Mouse (Mus musculus) lung, postnatal 0 days (tissue): ENCODE measurements around the gene Smim13. TPM values are rescaled to one million over a fixed set of nuclear protein-coding genes. Genes with fewer than 3 reads are reported as not detected.

Source experiments
- ATAC-seq: fragments of 200-750 bp; cut with Nextera tagmentation; 2 replicates; pipeline ENCODE4 v1.8.0; 2017; ENCODE audit warnings: moderate library complexity
- DNase-seq: peaks from one replicate; pipeline ENCODE4 v3.0.0-alpha.2; 2016; ENCODE audit warnings: low spot score
- H3K27ac ChIP-seq: fragments of 300-500 bp; sonication (generic); 2 replicates; pipeline ENCODE4 v1.5.1; 2014; ENCODE audit warnings: antibody characterized with exemption, mild to moderate bottlenecking, low read length, mixed read lengths
- H3K27me3 ChIP-seq: fragments of 300-500 bp; sonication (generic); replicated peaks from 2 replicates; pipeline ENCODE4 v1.6.1; 2014; ENCODE audit warnings: low read length, mixed read lengths; ENCODE audit not compliant: insufficient read depth
- H3K36me3 ChIP-seq: fragments of 300-500 bp; sonication (generic); 2 replicates; pipeline ENCODE4 v1.6.1; 2014; ENCODE audit warnings: low read length, mixed read lengths; ENCODE audit not compliant: insufficient read depth
- H3K4me1 ChIP-seq: fragments of 300-500 bp; sonication (generic); 2 replicates; pipeline ENCODE4 v1.6.1; 2014; ENCODE audit warnings: antibody characterized with exemption, low read depth, low read length, mixed read lengths; ENCODE audit not compliant: insufficient read depth
- H3K4me2 ChIP-seq: fragments of 300-500 bp; sonication (generic); replicated peaks from 2 replicates; pipeline ENCODE4 v1.6.1; 2014; ENCODE audit warnings: low read depth, mild to moderate bottlenecking, low read length, moderate library complexity, mixed read lengths
- H3K4me3 ChIP-seq: fragments of 300-500 bp; sonication (generic); 2 replicates; pipeline ENCODE4 v1.5.1; 2014; ENCODE audit warnings: low read depth, low read length
- H3K9ac ChIP-seq: fragments of 300-500 bp; sonication (generic); replicated peaks from 2 replicates; pipeline ENCODE4 v1.6.1; 2014; ENCODE audit warnings: low read depth, mild to moderate bottlenecking
- H3K9me3 ChIP-seq: fragments of 300-500 bp; sonication (generic); 2 replicates; pipeline ENCODE4 v1.6.1; 2016; ENCODE audit warnings: low read length, mixed read lengths
- CTCF ChIP-seq: IDR thresholded peaks from 2 replicates; pipeline ENCODE4 v1.5.1; 2016; ENCODE audit warnings: antibody characterized with exemption, mild to moderate bottlenecking
- EP300 ChIP-seq: IDR thresholded peaks from 2 replicates; pipeline ENCODE4 v1.6.1; 2016; ENCODE audit warnings: antibody characterized with exemption, mild to moderate bottlenecking, control low read depth
- WGBS: fragments of 180-500 bp; shearing (Covaris S2); extraction: QIAGEN DNeasy Blood & Tissue Kit; methylation state at CpG from one replicate; pipeline ENCODE4 v1.1.7; 2014; 5-methylcytosine and 5-hydroxymethylcytosine counted together
- polyA plus RNA-seq: library from polyadenylated mRNA; unstranded; fragments of >200 nt; fragmentation: Nextera tagmentation; extraction: Ambion mirVana; gene quantifications from 2 replicates; pipeline ENCODE4 v1.2.1, GENCODE M21; 2015

Smim13 gene
- polyA plus RNA-seq, 1 experiment from 2014 or later, result 8.2 TPM

- DNase-seq, result no peak
- no peak for TF ChIP-seq CTCF
- no peak for TF ChIP-seq EP300
Observed at GRCm38 (mm10) chr13:41233241-41233640, 16.4 kb upstream of the Smim13 start.

DNA sequence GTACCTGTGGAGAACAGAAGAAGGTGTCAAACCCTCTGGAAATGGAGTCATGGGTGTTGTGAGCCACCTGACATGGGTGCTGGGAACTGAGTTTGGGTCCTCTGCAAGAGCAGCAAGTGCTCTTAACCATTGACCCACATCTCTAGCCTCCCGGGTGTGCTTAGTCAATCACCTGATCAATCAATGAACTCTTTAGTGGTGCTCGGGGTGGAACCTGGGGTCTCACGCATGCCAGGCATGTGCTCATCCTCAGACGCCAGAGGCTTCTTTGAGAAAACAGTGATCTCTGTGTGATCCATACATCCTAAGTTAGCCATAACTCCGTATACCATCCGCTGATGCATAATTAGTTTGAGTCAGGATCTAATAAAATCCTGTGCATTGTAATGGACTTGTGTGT, 14.5 kb upstream of the Smim13 start:
- Histone ChIP-seq H3K4me3 (no peak overlapping the region), H3K9me3 (no peaks in the 10 kb centered on the region), H3K27ac (no peak overlapping the region), H3K36me3 (no peaks in the 10 kb centered on the region), H3K27me3 (no peaks in the 10 kb centered on the region), H3K4me2 (no peak overlapping the region), H3K9ac (no peak overlapping the region), H3K4me1 (no peaks in the 10 kb centered on the region)
- TF ChIP-seq CTCF (no peak), EP300 (no peak)
- DNase-seq, result no peak
- 79% methylated on average over 6 of the region's 6 CpGs for WGBS
- ATAC-seq, result no peak

More at GRCm38 (mm10) chr13:41233241-41233640, 16.4 kb upstream of the Smim13 start:
- no peak overlapping the region for H3K4me3 ChIP-seq
- H3K4me2 ChIP-seq, result no peak overlapping the region
- no peak overlapping the region for H3K9ac ChIP-seq
- no peaks in the 10 kb centered on the region for H3K36me3 ChIP-seq
- no peaks in the 10 kb centered on the region for H3K9me3 ChIP-seq
- 77% methylated on average over 7 of the region's 7 CpGs for WGBS
- H3K27me3 ChIP-seq, result no peaks in the 10 kb centered on the region
- no peak for ATAC-seq
- H3K27ac ChIP-seq, result no peak overlapping the region
- H3K4me1 ChIP-seq, result no peaks in the 10 kb centered on the region

DNA sequence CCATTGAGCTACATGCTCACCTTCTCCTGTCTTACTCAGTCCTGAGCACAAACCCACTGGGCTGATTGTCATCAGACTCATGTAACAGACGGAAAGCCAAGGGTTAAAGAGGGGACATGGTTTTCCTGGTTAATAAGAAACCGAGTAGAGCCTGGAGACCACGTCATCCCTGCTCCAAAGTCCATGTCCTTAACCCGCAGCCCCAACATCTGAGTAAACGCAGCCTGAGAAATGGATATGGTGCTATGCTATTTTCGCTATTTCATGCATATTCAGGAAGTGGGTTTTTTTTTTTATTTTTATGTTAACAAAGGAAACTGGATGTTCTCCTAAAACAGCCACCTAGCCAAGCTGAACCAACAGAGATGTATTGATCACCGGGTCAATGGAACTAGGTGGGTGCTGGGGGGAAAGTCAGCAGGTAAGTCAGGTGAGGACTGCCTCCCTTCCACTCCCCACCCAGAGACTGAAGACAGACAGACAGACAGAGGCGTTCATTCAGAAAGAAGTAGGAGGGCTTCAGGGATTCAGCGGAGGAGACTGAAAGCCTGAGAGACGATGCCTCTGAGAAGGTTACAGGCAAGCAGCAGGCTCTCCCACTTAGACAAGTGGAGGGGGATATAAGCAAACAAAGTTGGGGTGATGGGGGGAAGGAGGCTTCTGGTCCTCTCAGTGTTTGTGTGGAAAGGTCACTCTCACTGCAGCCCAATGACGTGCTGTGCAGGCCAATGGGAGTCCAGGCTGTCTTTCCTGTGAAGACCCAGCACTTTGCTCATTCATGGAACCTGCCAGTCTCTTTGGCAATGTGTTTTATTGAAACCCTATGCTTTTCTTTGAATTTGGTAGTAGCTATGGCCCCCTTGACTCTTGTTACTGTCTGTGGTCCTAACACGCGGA, 13.6 kb upstream of the Smim13 start:
- Histone ChIP-seq H3K36me3 (no peaks in the 10 kb centered on the region), H3K9ac (no peak overlapping the region), H3K27me3 (no peaks in the 10 kb centered on the region), H3K4me2 (no peak overlapping the region), H3K27ac (no peak overlapping the region), H3K9me3 (no peaks in the 10 kb centered on the region), H3K4me3 (no peak overlapping the region), H3K4me1 (no peaks in the 10 kb centered on the region)
- WGBS, result 44% methylated on average over 13 of the region's 13 CpGs
- no peak for TF ChIP-seq CTCF
- TF ChIP-seq EP300, result no peak
- DNase-seq, result no peak
- no peak for ATAC-seq

- H3K36me3 ChIP-seq, result no peaks in the 10 kb centered on the region
- no peaks in the 10 kb centered on the region for H3K4me1 ChIP-seq
- H3K9me3 ChIP-seq, result no peaks in the 10 kb centered on the region
- H3K9ac ChIP-seq, result no peak overlapping the region
- 64% methylated on average over 10 of the region's 10 CpGs for WGBS
- no peak overlapping the region for H3K27ac ChIP-seq
- no peak overlapping the region for H3K4me3 ChIP-seq
- no peak for DNase-seq
- H3K27me3 ChIP-seq, result no peaks in the 10 kb centered on the region
- no peak overlapping the region for H3K4me2 ChIP-seq
- no peak for ATAC-seq
- TF ChIP-seq CTCF (no peak), EP300 (no peak)
Observed at GRCm38 (mm10) chr13:41238035-41238804, 11.4 kb upstream of the Smim13 start.

DNA sequence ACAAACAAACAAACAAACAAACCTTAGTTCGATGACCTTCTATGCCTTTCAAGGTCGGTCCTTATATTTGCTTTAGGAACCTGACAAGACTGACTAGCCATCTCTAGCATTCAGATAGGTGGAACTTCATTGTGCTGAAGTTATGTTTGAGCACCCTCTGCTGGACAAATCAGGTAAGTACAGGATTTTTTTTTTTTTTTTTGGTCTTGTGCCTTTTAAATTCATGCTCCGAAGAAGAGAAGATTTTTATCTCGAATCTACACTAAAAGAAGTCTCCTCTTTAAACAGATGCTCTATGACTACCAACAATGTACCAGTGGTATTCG, 10.9 kb upstream of the Smim13 start:
- TF ChIP-seq EP300 (no peak), CTCF (peak; percentile 88)
- DNase-seq (peak; percentile 72), ATAC-seq (no peak)
- Histone ChIP-seq H3K27me3 (no peaks in the 10 kb centered on the region), H3K4me1 (no peaks in the 10 kb centered on the region), H3K9me3 (no peaks in the 10 kb centered on the region), H3K4me3 (no peak overlapping the region), H3K9ac (no peak overlapping the region), H3K27ac (no peak overlapping the region), H3K4me2 (no peak overlapping the region), H3K36me3 (no peaks in the 10 kb centered on the region)
- WGBS, result 1% methylated on average over 5 of the region's 5 CpGs

GRCm38 (mm10) chr13:41241557-41241956, 8.1 kb upstream of the Smim13 start:
- Histone ChIP-seq H3K4me2 (no peak overlapping the region), H3K4me3 (no peak overlapping the region), H3K9me3 (no peaks in the 10 kb centered on the region), H3K27me3 (no peaks in the 10 kb centered on the region), H3K27ac (no peak overlapping the region), H3K9ac (no peak overlapping the region), H3K36me3 (no peaks in the 10 kb centered on the region), H3K4me1 (no peaks in the 10 kb centered on the region)
- DNase-seq, result no peak
- ATAC-seq, result no peak
- TF ChIP-seq CTCF (no peak), EP300 (no peak)
- WGBS, result 57% methylated on average over 2 of the region's 2 CpGs
